Mouse (Mus musculus) megakaryocyte, embryonic 14.5 days (primary cell): Measurements from ENCODE around the gene Taf15.

Experiments
- FLI1 ChIP-seq: IDR thresholded peaks from 2 replicates; pipeline ENCODE4 v1.6.1; 2012; ENCODE audit warnings: low read length, inconsistent platforms, mixed read lengths
- GATA1 ChIP-seq: IDR thresholded peaks from 3 replicates; pipeline ENCODE4 v1.6.1; 2012; ENCODE audit warnings: mixed read lengths, low read length, inconsistent platforms, borderline replicate concordance

DNA sequence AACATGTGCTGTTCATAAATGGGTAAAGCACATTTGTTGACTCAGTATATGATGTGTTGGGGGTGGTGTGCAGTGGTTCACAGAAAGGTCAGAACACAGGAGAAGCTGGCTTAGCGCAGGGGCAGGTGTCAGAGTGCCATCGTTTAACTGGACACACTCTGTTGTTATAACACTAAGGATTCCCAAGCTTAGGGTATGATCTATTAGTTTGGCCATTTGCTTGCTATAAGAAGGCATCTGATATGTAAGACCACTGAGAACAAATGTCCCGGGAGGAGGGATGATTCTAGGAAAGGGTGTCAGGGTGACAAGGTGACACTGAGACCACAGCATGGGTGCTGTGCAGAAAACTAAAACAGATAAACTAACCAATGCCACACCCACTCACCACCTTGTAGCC lies 63.9 kb downstream of the Taf15 start:
- no peak for TF ChIP-seq GATA1
- no peak for TF ChIP-seq FLI1
